Mouse (Mus musculus): ENCODE measurements around the gene Lsm10. TPM values are rescaled to one million over a fixed set of nuclear protein-coding genes. Genes with fewer than 3 reads are reported as not detected.

Gene Lsm10
- polyA plus RNA-seq, 1 experiment from 2014 or later = 36.7 TPM

DNA sequence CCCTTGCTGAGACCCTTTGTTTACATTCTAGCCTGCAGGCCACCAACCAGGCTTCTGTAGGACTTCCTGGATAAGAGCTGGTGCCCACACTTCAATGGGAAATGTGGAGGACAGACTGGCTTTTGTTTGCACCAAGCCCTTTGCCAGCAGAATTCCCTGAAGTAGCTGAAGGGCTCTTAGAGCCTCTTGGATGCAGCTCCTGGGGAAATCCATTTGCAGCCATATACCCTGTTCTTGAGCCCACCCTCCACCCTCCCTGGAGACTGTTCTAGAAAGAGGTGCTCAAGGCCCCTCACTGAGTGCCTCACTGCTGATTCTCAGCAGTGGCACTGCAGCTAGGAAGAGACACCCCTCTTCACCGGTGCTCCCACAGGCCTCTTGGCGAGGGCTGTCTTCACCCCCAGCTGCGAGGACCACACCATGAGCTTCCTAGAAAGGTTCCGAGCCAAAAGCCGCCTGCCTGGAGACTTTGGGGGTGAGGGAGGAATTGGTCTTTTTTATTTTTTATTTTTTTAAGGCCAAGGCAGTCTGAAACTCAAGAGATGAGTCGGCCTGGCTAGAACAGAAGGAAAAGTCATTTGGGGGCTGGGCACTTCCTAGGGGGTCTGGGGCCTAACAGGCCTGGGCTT lies 36.3 kb downstream of the Lsm10 start:
- H3K36me3 ChIP-seq = peaks cover 65% of the 10 kb centered on the region
- WGBS (ENCODE audit: insufficient replicate concordance) = 83% methylated on average over 6 of the region's 6 CpGs
- no peaks in the 10 kb centered on the region for H3K27me3 ChIP-seq (replicated peaks)
- no peak overlapping the region for H3K9ac ChIP-seq
- H3K9me3 ChIP-seq (replicated peaks) = no peaks in the 10 kb centered on the region
- no peak for ATAC-seq
- H3K4me1 ChIP-seq = peaks cover 15% of the 10 kb centered on the region
- H3K4me2 ChIP-seq = no peak overlapping the region
- H3K4me3 ChIP-seq = no peak overlapping the region
- no peak overlapping the region for H3K27ac ChIP-seq

DNA sequence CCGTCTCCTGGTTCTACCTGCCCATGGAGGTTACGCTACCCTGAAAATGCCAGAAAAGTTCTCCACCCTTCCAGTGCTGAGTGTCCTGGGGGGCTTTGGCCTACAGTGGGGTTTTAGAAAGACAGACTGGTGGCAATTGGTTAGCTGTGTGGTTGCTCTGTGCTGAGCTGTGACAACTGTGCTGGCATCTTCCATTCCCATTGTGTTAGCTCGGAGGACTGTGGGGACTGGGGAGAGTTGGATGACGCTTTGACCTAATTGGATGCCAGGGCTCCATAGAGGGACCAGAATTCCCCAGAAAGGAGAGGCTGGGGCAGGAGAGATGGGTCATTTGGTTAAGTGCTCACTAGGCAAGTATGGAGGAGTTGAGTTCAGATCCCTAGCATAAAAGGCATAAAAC lies 37.8 kb downstream of the Lsm10 start:
- ATAC-seq = no peak
- Histone ChIP-seq H3K4me1 (peaks cover 15% of the 10 kb centered on the region), H3K36me3 (peaks cover 65% of the 10 kb centered on the region), H3K9me3 (replicated peaks) (no peaks in the 10 kb centered on the region), H3K27me3 (replicated peaks) (no peaks in the 10 kb centered on the region), H3K9ac (no peak overlapping the region), H3K27ac (no peak overlapping the region), H3K4me3 (no peak overlapping the region), H3K4me2 (no peak overlapping the region)
- 81% methylated on average over 4 of the region's 4 CpGs for WGBS (ENCODE audit: insufficient replicate concordance)

- H3K4me1 ChIP-seq = peaks cover 15% of the 10 kb centered on the region
- ATAC-seq = no peak
- no peak overlapping the region for H3K27ac ChIP-seq
- H3K36me3 ChIP-seq = peaks cover 65% of the 10 kb centered on the region
- H3K4me3 ChIP-seq = no peak overlapping the region
- WGBS (ENCODE audit: insufficient replicate concordance) = 75% methylated on average over 4 of the region's 4 CpGs
- no peak overlapping the region for H3K4me2 ChIP-seq
- H3K9ac ChIP-seq = no peak overlapping the region
- no peaks in the 10 kb centered on the region for H3K27me3 ChIP-seq (replicated peaks)
- H3K9me3 ChIP-seq (replicated peaks) = no peaks in the 10 kb centered on the region
Measured at GRCm38 (mm10) chr4:126134639-126135038, 38.2 kb downstream of the Lsm10 start.

GRCm38 (mm10) chr4:126137773-126138172 lies 41.4 kb downstream of the Lsm10 start:
- Histone ChIP-seq H3K4me3 (no peak overlapping the region), H3K27me3 (replicated peaks) (no peaks in the 10 kb centered on the region), H3K36me3 (peaks cover 62% of the 10 kb centered on the region), H3K4me1 (no peaks in the 10 kb centered on the region), H3K9ac (no peak overlapping the region), H3K4me2 (no peak overlapping the region), H3K27ac (no peak overlapping the region), H3K9me3 (replicated peaks) (no peaks in the 10 kb centered on the region)
- ATAC-seq = no peak
- 74% methylated on average over 4 of the region's 4 CpGs for WGBS (ENCODE audit: insufficient replicate concordance)

- H3K4me1 ChIP-seq = peaks cover 6% of the 10 kb centered on the region
- no peak overlapping the region for H3K9ac ChIP-seq
- 0 out of 2 replicates have a peak, but pooled peaks cover 6% of the 10 kb centered on the region for H3K27me3 ChIP-seq (replicated peaks)
- H3K36me3 ChIP-seq = peaks cover 41% of the 10 kb centered on the region
- 64% methylated on average over 5 of the region's 5 CpGs for WGBS (ENCODE audit: insufficient replicate concordance)
- peak; percentile 31; the same call in 1 of the 2 replicates for ATAC-seq
- H3K4me2 ChIP-seq = no peak overlapping the region
- H3K27ac ChIP-seq = no peak overlapping the region; the same call in 1 of the 2 replicates
- no peaks in the 10 kb centered on the region for H3K9me3 ChIP-seq (replicated peaks)
- no peak overlapping the region for H3K4me3 ChIP-seq
Measured at GRCm38 (mm10) chr4:126141021-126141420, 44.6 kb downstream of the Lsm10 start.

DNA sequence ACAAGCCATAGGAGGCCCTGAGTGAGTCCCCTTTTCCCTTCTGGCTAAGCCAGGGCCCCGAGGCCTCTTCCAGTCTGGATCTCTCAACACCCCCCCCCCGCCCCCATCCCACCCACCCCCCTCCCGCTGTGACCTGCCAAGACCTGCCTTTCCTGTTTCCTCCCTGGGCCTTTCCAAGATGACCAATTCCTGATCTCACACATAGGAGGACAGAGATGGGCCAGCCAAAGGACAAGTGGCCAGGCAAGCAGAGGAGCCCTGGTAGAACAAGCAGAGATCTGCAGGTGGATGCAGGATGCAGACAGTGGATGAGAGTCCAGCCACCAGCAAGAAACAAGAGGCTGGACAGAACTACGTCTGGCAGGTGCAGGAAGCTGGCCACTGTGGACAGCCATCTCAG lies 49.0 kb downstream of the Lsm10 start:
- Histone ChIP-seq H3K27ac (no peak overlapping the region), H3K4me1 (peaks cover 37% of the 10 kb centered on the region), H3K4me2 (no peak overlapping the region), H3K4me3 (no peak overlapping the region), H3K36me3 (no peaks in the 10 kb centered on the region), H3K9ac (no peak overlapping the region), H3K9me3 (replicated peaks) (no peaks in the 10 kb centered on the region), H3K27me3 (replicated peaks) (peaks cover 47% of the 10 kb centered on the region)
- WGBS (ENCODE audit: insufficient replicate concordance) = 48% methylated on average over 4 of the region's 4 CpGs
- no peak for ATAC-seq

DNA sequence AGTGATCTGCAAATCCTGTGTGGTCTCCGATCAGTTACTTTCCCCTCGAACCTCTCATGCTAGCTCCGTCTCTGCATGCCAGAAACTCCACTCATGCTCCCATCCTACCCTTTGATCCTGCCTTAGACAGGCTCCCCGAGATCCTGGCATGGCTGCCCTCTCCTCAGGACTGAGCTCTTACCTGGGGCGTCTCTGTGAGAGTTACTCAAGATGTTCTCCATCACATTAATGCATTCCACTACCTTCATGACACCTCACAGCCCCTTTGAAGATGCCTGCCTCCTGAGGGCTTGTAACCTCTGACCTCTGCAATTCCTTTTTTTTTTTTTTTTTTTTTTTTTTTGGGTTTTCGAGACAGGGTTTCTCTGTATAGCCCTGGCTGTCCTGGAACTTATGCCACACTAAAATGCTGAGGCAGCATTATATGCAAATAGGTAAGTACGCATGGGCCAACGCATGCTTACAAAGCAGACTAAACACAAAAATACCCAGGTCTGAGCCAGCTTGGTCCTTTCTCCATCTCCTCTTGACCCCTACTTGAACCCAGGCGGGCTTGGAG lies 50.6 kb downstream of the Lsm10 start:
- no peak for ATAC-seq
- Histone ChIP-seq H3K4me3 (peak overlapping the region; percentile 59; the same call in 1 of the 2 replicates), H3K4me2 (peak overlapping the region; percentile 70), H3K27me3 (replicated peaks) (peaks cover 64% of the 10 kb centered on the region), H3K9me3 (replicated peaks) (no peaks in the 10 kb centered on the region), H3K27ac (peak overlapping the region; percentile 77), H3K4me1 (peaks cover 48% of the 10 kb centered on the region), H3K36me3 (no peaks in the 10 kb centered on the region; the same call in 1 of the 2 replicates), H3K9ac (no peak overlapping the region)
- WGBS (ENCODE audit: insufficient replicate concordance) = 51% methylated on average over 9 of the region's 9 CpGs

GRCm38 (mm10) chr4:126147533-126148160 lies 51.2 kb downstream of the Lsm10 start, which contains the start of gene Eva1b:
Gene Eva1b (plus strand): TSS chr4:126147744.
- ATAC-seq = peak; percentile 62
- no peaks in the 10 kb centered on the region for H3K9me3 ChIP-seq (replicated peaks)
- WGBS (ENCODE audit: insufficient replicate concordance) = 15% methylated on average over 24 of the region's 24 CpGs
- H3K9ac ChIP-seq = peak within 1 kb of the TSS; percentile 61
- peak within 1 kb of the TSS; percentile 77 for H3K27ac ChIP-seq
- peaks cover 48% of the 10 kb centered on the region for H3K4me1 ChIP-seq
- no peaks in the 10 kb centered on the region; the same call in 1 of the 2 replicates for H3K36me3 ChIP-seq
- peak within 1 kb of the TSS; percentile 59 for H3K4me3 ChIP-seq
- peaks cover 69% of the 10 kb centered on the region for H3K27me3 ChIP-seq (replicated peaks)
- peak within 1 kb of the TSS; percentile 70 for H3K4me2 ChIP-seq

Other genes with a start within 250 kb of the Lsm10 start
- 2.8 TPM in 2 replicates for gene Csf3r, start 72.1 kb upstream of the Lsm10 start, polyA plus RNA-seq (2016; fragmentation: Nextera tagmentation; extraction: Ambion mirVana)
- gene Mrps15, start 49.7 kb upstream of the Lsm10 start, polyA plus RNA-seq (2016; fragmentation: Nextera tagmentation; extraction: Ambion mirVana) = 128 and 138 TPM in 2 replicates
- 2.8 and 3.0 TPM in 2 replicates for gene Oscp1, start 38.1 kb upstream of the Lsm10 start, polyA plus RNA-seq (2016; fragmentation: Nextera tagmentation; extraction: Ambion mirVana)
- 22.4 and 23.0 TPM in 2 replicates for gene Stk40, start 7.3 kb downstream of the Lsm10 start, polyA plus RNA-seq (2016; fragmentation: Nextera tagmentation; extraction: Ambion mirVana)
- 19.3 and 19.5 TPM in 2 replicates for gene Eva1b, start 51.1 kb downstream of the Lsm10 start, polyA plus RNA-seq (2016; fragmentation: Nextera tagmentation; extraction: Ambion mirVana)
- gene Sh3d21, start 66.9 kb downstream of the Lsm10 start, polyA plus RNA-seq (2016; fragmentation: Nextera tagmentation; extraction: Ambion mirVana) = 1.3 and 1.6 TPM in 2 replicates
- gene Thrap3, start 106.1 kb downstream of the Lsm10 start, polyA plus RNA-seq (2016; fragmentation: Nextera tagmentation; extraction: Ambion mirVana) = 162 and 163 TPM in 2 replicates
- gene Map7d1, start 159.7 kb downstream of the Lsm10 start, polyA plus RNA-seq (2016; fragmentation: Nextera tagmentation; extraction: Ambion mirVana) = 20.9 and 23.3 TPM in 2 replicates
- 43.7 and 44.0 TPM in 2 replicates for gene Trappc3, start 165.7 kb downstream of the Lsm10 start, polyA plus RNA-seq (2016; fragmentation: Nextera tagmentation; extraction: Ambion mirVana)
- gene Col8a2, start 190.2 kb downstream of the Lsm10 start, polyA plus RNA-seq (2016; fragmentation: Nextera tagmentation; extraction: Ambion mirVana) = 1.8 and 2.3 TPM in 2 replicates
- gene Adprhl2, start 225.1 kb downstream of the Lsm10 start, polyA plus RNA-seq (2016; fragmentation: Nextera tagmentation; extraction: Ambion mirVana) = 36.0 and 38.0 TPM in 2 replicates
- 0.54 and 0.57 TPM in 2 replicates for gene Tekt2, start 229.1 kb downstream of the Lsm10 start, polyA plus RNA-seq (2016; fragmentation: Nextera tagmentation; extraction: Ambion mirVana)

Measured in liver, embryonic 12.5 days (tissue).